30 mouse cellular contexts compared by ENCODE assay signal in the genomic region with DNA sequence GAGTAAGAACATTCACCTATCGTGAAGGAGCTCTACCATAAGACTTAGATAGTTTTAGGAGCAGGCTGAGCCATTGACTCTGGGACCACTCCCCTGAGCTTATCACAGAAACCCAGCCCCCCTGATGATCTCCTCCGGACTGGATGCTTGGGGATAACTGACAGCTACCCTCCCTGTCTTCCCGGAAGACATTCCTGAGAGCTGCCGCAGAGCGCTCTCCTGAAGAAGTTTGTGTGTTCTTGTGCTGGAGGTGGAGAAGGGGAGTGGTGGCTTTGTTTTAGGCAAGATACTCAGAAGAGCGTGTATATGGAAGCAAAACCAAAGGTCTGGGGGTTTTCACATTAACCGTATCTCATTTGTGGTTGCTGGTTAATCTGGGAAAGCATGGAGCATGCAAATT. TPM values are rescaled to one million over a fixed set of nuclear protein-coding genes. Genes with fewer than 3 reads are reported as not detected.
A peak's percentile ranks its signal among the peaks of the same experiment; 100 is the strongest.
DNase-seq lines count a peak whose midpoint lies in the region; ATAC-seq lines count a peak whose summit lies in the region.
"Had no signal": no experiment of that assay in that cellular context is flagged by ENCODE, and none has a peak within 500 bp of the region (broad histone marks: within the 10 kb centered on the region; RNA-seq: fewer than 3 reads in every experiment).

No protein-coding gene starts in this region.

- H3K27ac ChIP-seq in heart, embryonic 10.5 days = no peak overlapping the region
- H3K27ac ChIP-seq in lung, embryonic 15.5 days = peak overlapping the region; percentile 79
- no peak overlapping the region for H3K27ac ChIP-seq in liver, embryonic 11.5 days (ENCODE audit: low read depth, low read length)
- H3K27ac ChIP-seq: embryonic facial prominence, embryonic 12.5 days; forebrain, embryonic 12.5 days; heart, embryonic 15.5 days; hindbrain, embryonic 14.5 days; midbrain, embryonic 12.5 days; neural tube, embryonic 13.5 days; stomach, postnatal 0 days had no signal

- H3K36me3 ChIP-seq in heart, embryonic 10.5 days = no peaks in the 10 kb centered on the region
- H3K36me3 ChIP-seq in lung, embryonic 15.5 days = no peaks in the 10 kb centered on the region
- H3K36me3 ChIP-seq in liver, embryonic 11.5 days (ENCODE audit: control insufficient read depth, insufficient read depth, low read length) = no peaks in the 10 kb centered on the region
- H3K36me3 ChIP-seq: embryonic facial prominence, embryonic 12.5 days; forebrain, embryonic 12.5 days; heart, embryonic 15.5 days; midbrain, embryonic 12.5 days; neural tube, embryonic 13.5 days had no signal

- no peaks in the 10 kb centered on the region for H3K27me3 ChIP-seq in heart, embryonic 10.5 days (ENCODE audit: insufficient read depth, poor library complexity, severe bottlenecking)
- no peaks in the 10 kb centered on the region for H3K27me3 ChIP-seq in lung, embryonic 15.5 days
- no peaks in the 10 kb centered on the region for H3K27me3 ChIP-seq in liver, embryonic 11.5 days (replicated peaks; ENCODE audit: control insufficient read depth, insufficient read depth, low read length)
- H3K27me3 ChIP-seq: embryonic facial prominence, embryonic 12.5 days; forebrain, embryonic 12.5 days; heart, embryonic 15.5 days; neural tube, embryonic 13.5 days had no signal

- H3K4me1 ChIP-seq in heart, embryonic 10.5 days = peaks cover 24% of the 10 kb centered on the region
- H3K4me1 ChIP-seq in lung, embryonic 15.5 days = peaks cover 52% of the 10 kb centered on the region
- H3K4me1 ChIP-seq in liver, embryonic 11.5 days (replicated peaks; ENCODE audit: control insufficient read depth, insufficient read depth, low read length) = peaks cover 40% of the 10 kb centered on the region

- ATAC-seq in lung, embryonic 15.5 days (ENCODE audit: borderline replicate concordance, extremely low read depth, low FRiP score, low TSS enrichment) = no peak
- no peak for ATAC-seq in liver, embryonic 11.5 days (replicated peaks; ENCODE audit: low FRiP score)
- ATAC-seq in erythroid progenitor cell, adult 5-6 weeks (replicated peaks; ENCODE audit: low FRiP score, poor library complexity, severe bottlenecking) = no peak
- ATAC-seq: forebrain, postnatal 0 days; intestine, postnatal 0 days had no signal

- no peaks in the 10 kb centered on the region for H3K9me3 ChIP-seq in heart, embryonic 10.5 days
- no peaks in the 10 kb centered on the region for H3K9me3 ChIP-seq in lung, embryonic 15.5 days
- no peaks in the 10 kb centered on the region for H3K9me3 ChIP-seq in liver, embryonic 11.5 days (ENCODE audit: control insufficient read depth, low read length)
- H3K9me3 ChIP-seq: embryonic facial prominence, embryonic 12.5 days; forebrain, embryonic 12.5 days; heart, embryonic 15.5 days; megakaryocyte, embryonic 14.5 days; midbrain, embryonic 12.5 days; neural tube, embryonic 13.5 days had no signal

- WGBS in heart, embryonic 10.5 days = 20% methylated on average over 7 of the region's 7 CpGs
- 38% methylated on average over 7 of the region's 7 CpGs for WGBS in lung, embryonic 15.5 days
- 31% methylated on average over 7 of the region's 7 CpGs for WGBS in liver, embryonic 11.5 days

- no peak overlapping the region for H3K9ac ChIP-seq in lung, embryonic 15.5 days
- H3K9ac ChIP-seq in liver, embryonic 11.5 days (ENCODE audit: low read depth, low read length) = no peak overlapping the region
- H3K9ac ChIP-seq: embryonic facial prominence, embryonic 12.5 days; forebrain, embryonic 12.5 days; forebrain, postnatal 0 days; heart, embryonic 15.5 days; hindbrain, embryonic 14.5 days; midbrain, embryonic 12.5 days; neural tube, embryonic 13.5 days had no signal

- H3K4me3 ChIP-seq in heart, embryonic 10.5 days = peak overlapping the region; percentile 29; the same call in 1 of the 2 replicates
- no peak overlapping the region for H3K4me3 ChIP-seq in lung, embryonic 15.5 days
- no peak overlapping the region for H3K4me3 ChIP-seq in liver, embryonic 11.5 days (ENCODE audit: low read depth, low read length)
- H3K4me3 ChIP-seq: embryonic facial prominence, embryonic 12.5 days; forebrain, embryonic 12.5 days; heart, embryonic 15.5 days; midbrain, embryonic 12.5 days; neural tube, embryonic 13.5 days had no signal

- no peak for DNase-seq in heart, embryonic 10.5 days (ENCODE audit: low spot score)
- DNase-seq in heart, postnatal 25 days (ENCODE audit: low spot score) = no peak
- no peak for DNase-seq in lung, postnatal 36 days
- peak; percentile 39 for DNase-seq in ES-CJ7 (ENCODE audit: low read depth, low spot score)
- no peak for DNase-seq in liver, embryonic 11.5 days (ENCODE audit: low spot score)
- no peak for DNase-seq in kidney, postnatal 10 days
- DNase-seq: adrenal gland, postnatal 10 days; cerebellum, adult 11 months; cerebellum, adult 9-10 months; cerebellum, postnatal 36 days; forebrain, postnatal 0 days; gastrocnemius, postnatal 25 days; heart, adult 18-20 months; kidney, adult 9 months; kidney, postnatal 14 days; layer of hippocampus, adult 9-11 months; lung, postnatal 4 days; right cerebral cortex, postnatal 4 days; thymus, postnatal 4 days had no signal

- intact Hi-C loops in heart, postnatal 25 days (cut with DNase I) = no loop called here

- peak overlapping the region; percentile 44 for H3K4me2 ChIP-seq in lung, embryonic 15.5 days
- H3K4me2 ChIP-seq in liver, embryonic 11.5 days = peak overlapping the region; percentile 25
- H3K4me2 ChIP-seq: embryonic facial prominence, embryonic 12.5 days; forebrain, embryonic 12.5 days; heart, embryonic 15.5 days; hindbrain, embryonic 14.5 days; midbrain, embryonic 12.5 days; neural tube, embryonic 13.5 days had no signal

RNA-seq across cellular contexts. Expression of a gene that starts 21.6 kb away (rescaled TPM):
- polyA plus RNA-seq in heart, embryonic 10.5 days (2016; fragmentation: Nextera tagmentation; extraction: Ambion mirVana) = 2.8 and 5.4 TPM in 2 replicates
- 100 to 1,000 TPM; 106 to 109 TPM for total RNA-seq in heart, postnatal 25 days (2021)
- polyA plus RNA-seq in lung, embryonic 15.5 days (2015; fragmentation: Nextera tagmentation; extraction: Ambion mirVana) = 3.2 and 3.4 TPM in 2 replicates
- 3.8 and 8.2 TPM in 2 replicates for polyA plus RNA-seq in liver, embryonic 11.5 days (2014; fragmentation: Nextera tagmentation; extraction: Ambion mirVana)
- 6.8 TPM in 1 of 2 replicates, not detected in the other for total RNA-seq in erythroid progenitor cell, adult 5-6 weeks (2015; ENCODE audit: low replicate concordance)
- total RNA-seq in erythroid progenitor cell, adult 5-6 weeks (2017; ENCODE audit: low replicate concordance) = 0.45 and 3.2 TPM in 2 replicates
